Mouse (Mus musculus): ENCODE results near the gene Peli2. TPM values are rescaled to one million over a fixed set of nuclear protein-coding genes. Genes with fewer than 3 reads are reported as not detected.

Gene Peli2
- polyA plus RNA-seq, 1 experiment, result 9.0 TPM

DNA sequence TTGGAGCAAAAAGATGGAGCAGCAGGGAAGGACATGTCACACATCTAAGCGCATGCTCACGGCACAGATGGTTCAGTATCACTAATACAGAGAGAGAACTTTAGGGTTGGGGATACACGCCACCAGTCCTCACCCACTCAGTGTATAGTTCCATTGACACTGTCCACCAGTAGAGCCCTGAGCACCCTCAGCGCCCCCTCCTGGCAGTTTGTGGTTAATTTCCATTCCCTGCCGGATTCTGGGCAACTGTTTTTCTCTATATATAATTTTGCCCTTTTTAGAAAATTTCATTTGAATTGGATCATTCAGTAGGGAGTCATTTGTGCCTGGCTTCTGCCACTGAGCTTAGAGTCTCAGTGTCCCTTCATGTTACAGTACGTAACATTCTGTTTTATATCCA is 27.1 kb downstream of the Peli2 start:
- TF ChIP-seq POLR2A (IDR thresholded peaks at IDR 0.05; ENCODE audit: low read depth, low read length), result no peak
- no peak for TF ChIP-seq CTCF (IDR thresholded peaks at IDR 0.05; ENCODE audit: borderline replicate concordance, insufficient read depth, low read length)
- no peak overlapping the region for H3K4me3 ChIP-seq (ENCODE audit: insufficient read depth, low read length)

DNA sequence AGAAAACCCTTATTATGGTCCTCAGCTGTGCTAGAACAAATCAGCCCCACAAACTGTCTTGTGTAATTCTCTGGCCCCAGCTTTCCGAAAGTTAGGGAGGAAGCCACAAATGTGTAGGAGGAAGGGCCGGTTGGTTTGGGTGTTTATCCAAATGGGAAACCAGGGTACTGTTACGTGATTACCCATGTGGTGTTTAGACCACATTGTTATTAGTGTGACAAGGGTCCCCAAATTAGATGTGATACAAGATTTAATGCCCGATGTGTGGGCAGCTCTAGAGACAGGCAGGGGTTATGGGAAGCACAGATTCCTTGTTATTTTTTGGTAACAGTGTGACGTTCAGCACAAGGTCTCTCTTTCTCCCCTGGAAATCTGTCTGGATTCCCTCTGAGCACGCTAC is 28.0 kb downstream of the Peli2 start:
- no peak for TF ChIP-seq CTCF (IDR thresholded peaks at IDR 0.05; ENCODE audit: borderline replicate concordance, insufficient read depth, low read length)
- no peak for TF ChIP-seq POLR2A (IDR thresholded peaks at IDR 0.05; ENCODE audit: low read depth, low read length)
- no peak overlapping the region for H3K27ac ChIP-seq (ENCODE audit: insufficient read depth, low read length)
- no peak overlapping the region for H3K4me3 ChIP-seq (ENCODE audit: insufficient read depth, low read length)
- H3K4me1 ChIP-seq (ENCODE audit: control insufficient read depth, insufficient read depth, low read length), result no peaks in the 10 kb centered on the region

More for the DNA sequence above, 27.1 kb downstream of the Peli2 start:
- H3K27ac ChIP-seq (ENCODE audit: insufficient read depth, low read length), result no peak overlapping the region
- H3K4me1 ChIP-seq (ENCODE audit: control insufficient read depth, insufficient read depth, low read length), result no peaks in the 10 kb centered on the region

DNA sequence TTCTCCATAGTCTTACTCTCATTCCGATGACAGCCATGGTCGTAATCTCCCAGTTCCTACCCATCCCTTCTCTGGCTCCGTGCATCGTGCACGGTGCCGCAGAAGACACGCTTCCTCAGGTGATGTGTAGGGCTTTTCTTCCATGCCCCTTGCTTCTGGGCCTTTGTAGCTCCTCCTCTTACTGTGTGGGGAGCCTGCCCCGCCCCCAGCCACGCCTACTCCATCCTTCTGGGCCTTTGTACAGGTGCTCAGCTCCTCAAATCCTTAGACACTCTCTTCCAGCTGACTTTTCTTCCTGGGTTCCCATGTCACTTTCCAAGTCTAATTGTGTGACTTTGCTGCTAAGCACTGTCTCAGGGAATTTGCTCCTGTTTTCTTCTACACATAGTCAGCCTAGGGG is 28.7 kb downstream of the Peli2 start:
- TF ChIP-seq CTCF (IDR thresholded peaks at IDR 0.05; ENCODE audit: borderline replicate concordance, insufficient read depth, low read length), result no peak
- no peaks in the 10 kb centered on the region for H3K4me1 ChIP-seq (ENCODE audit: control insufficient read depth, insufficient read depth, low read length)
- H3K27ac ChIP-seq (ENCODE audit: insufficient read depth, low read length), result no peak overlapping the region
- H3K4me3 ChIP-seq (ENCODE audit: insufficient read depth, low read length), result no peak overlapping the region

DNA sequence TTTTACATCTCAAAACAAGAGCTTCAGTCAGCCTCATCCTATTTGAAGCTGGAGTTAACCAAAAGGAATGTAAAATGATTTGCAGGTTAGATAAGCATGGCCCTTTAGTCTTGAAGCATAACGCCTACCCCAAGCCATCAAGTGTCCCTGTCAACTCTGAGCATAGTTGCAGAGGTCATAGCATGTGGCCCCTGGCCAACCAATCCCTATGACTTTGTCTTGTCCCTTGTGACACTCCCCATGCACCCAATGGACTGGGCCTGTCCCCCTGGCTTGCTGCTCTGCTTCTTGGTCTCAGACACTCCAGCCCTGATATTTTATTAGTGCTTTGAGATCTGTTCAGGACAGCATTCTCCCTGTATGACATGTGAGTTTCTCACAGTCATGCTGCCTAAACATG is 30.3 kb downstream of the Peli2 start:
- Histone ChIP-seq H3K27ac (ENCODE audit: insufficient read depth, low read length) (no peak overlapping the region), H3K4me3 (ENCODE audit: insufficient read depth, low read length) (no peak overlapping the region), H3K4me1 (ENCODE audit: control insufficient read depth, insufficient read depth, low read length) (no peaks in the 10 kb centered on the region)
- no peak for TF ChIP-seq POLR2A (IDR thresholded peaks at IDR 0.05; ENCODE audit: low read depth, low read length)
- TF ChIP-seq CTCF (IDR thresholded peaks at IDR 0.05; ENCODE audit: borderline replicate concordance, insufficient read depth, low read length), result no peak

DNA sequence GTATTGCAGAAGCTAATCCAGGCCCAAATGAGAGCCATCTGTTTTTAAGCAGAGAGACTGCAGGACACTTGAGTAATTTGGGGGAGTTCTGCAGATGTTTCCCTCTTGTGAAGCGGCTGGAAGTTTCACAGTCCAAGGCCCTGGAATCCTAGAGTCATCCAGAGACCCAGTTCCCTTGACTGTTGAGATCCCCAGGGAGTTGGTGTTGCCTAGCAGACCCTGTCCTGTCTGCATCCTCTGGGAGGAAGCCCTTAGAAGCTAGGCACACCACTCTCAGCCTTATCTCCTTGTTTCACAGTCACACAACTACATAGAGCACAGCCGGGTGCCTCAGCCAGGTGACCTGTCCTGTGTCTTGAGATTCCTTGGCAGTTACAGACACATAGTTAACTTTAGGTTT is 30.9 kb downstream of the Peli2 start:
- Histone ChIP-seq H3K4me1 (ENCODE audit: control insufficient read depth, insufficient read depth, low read length) (no peaks in the 10 kb centered on the region), H3K4me3 (ENCODE audit: insufficient read depth, low read length) (no peak overlapping the region), H3K27ac (ENCODE audit: insufficient read depth, low read length) (no peak overlapping the region)
- no peak for TF ChIP-seq POLR2A (IDR thresholded peaks at IDR 0.05; ENCODE audit: low read depth, low read length)
- TF ChIP-seq CTCF (IDR thresholded peaks at IDR 0.05; ENCODE audit: borderline replicate concordance, insufficient read depth, low read length), result no peak

DNA sequence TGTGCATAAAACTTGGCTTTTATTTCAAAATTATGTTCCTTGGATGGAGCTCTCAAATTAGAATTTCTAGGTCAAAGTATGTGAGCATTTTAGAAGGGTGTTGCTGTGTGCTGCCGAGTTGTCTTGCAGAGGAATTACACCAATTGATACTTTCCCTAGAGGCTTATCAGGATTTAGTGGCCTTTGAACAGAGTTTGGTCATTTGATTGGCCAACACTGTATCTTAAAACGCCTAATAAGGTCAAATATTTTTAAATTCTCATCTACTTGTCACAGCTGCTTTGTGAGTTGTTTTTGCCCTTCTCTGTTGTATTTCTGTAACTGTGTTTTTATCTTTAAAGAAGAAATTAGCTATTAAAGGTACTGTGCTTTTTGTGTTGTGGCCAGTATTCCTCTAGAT is 32.4 kb downstream of the Peli2 start:
- no peak for TF ChIP-seq CTCF (IDR thresholded peaks at IDR 0.05; ENCODE audit: borderline replicate concordance, insufficient read depth, low read length)
- TF ChIP-seq POLR2A (IDR thresholded peaks at IDR 0.05; ENCODE audit: low read depth, low read length), result no peak
- Histone ChIP-seq H3K4me3 (ENCODE audit: insufficient read depth, low read length) (no peak overlapping the region), H3K4me1 (ENCODE audit: control insufficient read depth, insufficient read depth, low read length) (no peaks in the 10 kb centered on the region), H3K27ac (ENCODE audit: insufficient read depth, low read length) (no peak overlapping the region)

DNA sequence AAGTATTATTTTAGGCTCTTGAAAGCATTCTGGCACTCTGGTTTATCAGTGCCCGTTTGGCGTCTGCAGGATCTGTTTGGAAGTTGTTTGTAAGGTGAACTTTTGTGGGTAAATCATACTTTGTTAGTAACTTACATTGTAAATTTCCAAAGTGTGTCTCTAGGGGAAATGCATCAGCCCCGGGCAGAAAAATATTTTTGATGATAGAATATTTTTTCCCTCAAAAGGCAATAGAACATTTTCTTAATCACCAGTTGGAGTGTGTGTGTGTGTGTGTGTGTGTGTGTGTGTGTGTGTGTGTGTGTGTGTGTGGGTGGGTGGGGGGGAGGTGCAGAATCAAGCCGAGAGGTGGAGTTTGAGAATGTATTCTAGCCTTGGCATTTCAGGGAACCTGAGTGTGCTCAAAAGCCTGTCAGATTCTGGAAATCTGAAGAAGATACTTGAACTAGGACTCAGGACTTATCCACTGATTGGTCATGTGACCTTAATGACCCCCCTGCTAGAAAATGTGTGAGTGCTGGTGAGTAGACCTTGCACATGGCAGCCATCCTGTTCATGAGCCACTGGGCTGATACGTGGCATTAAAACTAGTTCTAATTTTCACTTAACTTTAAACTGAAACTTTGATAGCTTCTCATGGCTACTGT is 33.4 kb downstream of the Peli2 start:
- no peak overlapping the region for H3K4me3 ChIP-seq (ENCODE audit: insufficient read depth, low read length)
- no peak for TF ChIP-seq POLR2A (IDR thresholded peaks at IDR 0.05; ENCODE audit: low read depth, low read length)
- H3K4me1 ChIP-seq (ENCODE audit: control insufficient read depth, insufficient read depth, low read length), result no peaks in the 10 kb centered on the region
- H3K27ac ChIP-seq (ENCODE audit: insufficient read depth, low read length), result no peak overlapping the region; the same call in 1 of the 2 replicates

DNA sequence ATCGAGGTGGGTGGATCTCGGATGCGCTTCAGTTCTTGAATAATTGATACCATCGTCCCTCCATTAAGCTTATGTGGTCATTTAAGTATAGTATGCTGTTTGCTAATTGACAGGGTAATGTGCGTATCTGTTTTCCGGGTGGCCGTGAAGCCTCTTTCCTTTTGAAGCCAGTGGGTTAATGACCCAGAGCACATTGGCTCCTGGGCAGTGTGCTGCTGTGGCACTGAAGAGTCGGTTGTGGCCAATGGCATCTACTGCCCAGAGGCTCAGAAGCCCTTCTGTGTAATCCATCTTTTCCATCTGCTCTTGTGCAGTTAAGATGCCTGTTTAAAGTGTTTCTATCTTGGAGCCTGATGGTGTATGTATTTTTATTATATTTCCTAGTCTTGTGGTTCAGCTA is 34.0 kb downstream of the Peli2 start:
- H3K27ac ChIP-seq (ENCODE audit: insufficient read depth, low read length), result no peak overlapping the region
- H3K4me3 ChIP-seq (ENCODE audit: insufficient read depth, low read length), result no peak overlapping the region
- TF ChIP-seq CTCF (IDR thresholded peaks at IDR 0.05; ENCODE audit: borderline replicate concordance, insufficient read depth, low read length) (no peak), POLR2A (IDR thresholded peaks at IDR 0.05; ENCODE audit: low read depth, low read length) (no peak)
- H3K4me1 ChIP-seq (ENCODE audit: control insufficient read depth, insufficient read depth, low read length), result no peaks in the 10 kb centered on the region

DNA sequence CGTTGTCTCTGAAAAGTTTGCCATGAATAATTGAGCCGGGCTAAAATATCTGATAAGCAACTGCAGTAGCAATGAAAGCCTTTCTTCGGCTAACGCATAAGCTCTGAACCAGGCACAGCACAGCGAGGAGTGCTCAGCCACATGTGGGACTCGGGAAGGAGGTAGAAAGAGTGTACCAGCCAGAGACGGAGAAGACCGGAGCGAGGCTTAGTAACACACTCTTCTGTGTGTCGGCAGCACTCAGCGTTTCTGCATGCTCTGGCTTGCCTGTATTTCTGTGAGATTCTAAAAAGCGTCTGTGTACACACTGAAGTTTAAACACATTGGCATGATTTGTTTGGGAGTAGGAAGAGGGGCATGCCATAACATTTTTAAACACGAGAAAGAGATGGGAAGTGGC is 34.5 kb downstream of the Peli2 start:
- no peak overlapping the region for H3K27ac ChIP-seq (ENCODE audit: insufficient read depth, low read length)
- H3K4me3 ChIP-seq (ENCODE audit: insufficient read depth, low read length), result no peak overlapping the region
- TF ChIP-seq CTCF (IDR thresholded peaks at IDR 0.05; ENCODE audit: borderline replicate concordance, insufficient read depth, low read length) (no peak), POLR2A (IDR thresholded peaks at IDR 0.05; ENCODE audit: low read depth, low read length) (no peak)
- no peaks in the 10 kb centered on the region for H3K4me1 ChIP-seq (ENCODE audit: control insufficient read depth, insufficient read depth, low read length)

DNA sequence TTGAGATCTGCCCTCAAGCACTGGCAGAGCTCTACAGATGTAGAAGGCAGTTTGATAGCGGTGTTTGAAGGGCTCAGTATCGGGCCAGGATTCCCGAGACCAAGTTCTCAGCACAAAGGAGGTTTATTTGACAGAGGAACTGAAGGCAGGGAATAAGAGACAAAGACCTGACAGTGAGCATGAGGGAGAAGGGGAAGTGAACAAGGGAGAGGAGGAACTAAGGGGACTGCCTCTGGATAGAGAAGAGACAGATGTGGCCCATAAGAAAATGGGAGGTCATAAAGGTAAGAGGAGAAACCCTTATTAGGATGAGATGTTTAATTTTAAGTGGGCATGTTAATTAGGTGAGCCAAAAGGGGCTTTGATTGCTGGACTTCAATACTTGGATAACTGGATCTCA is 36.5 kb downstream of the Peli2 start:
- no peak for TF ChIP-seq POLR2A (IDR thresholded peaks at IDR 0.05; ENCODE audit: low read depth, low read length)
- no peak for TF ChIP-seq CTCF (IDR thresholded peaks at IDR 0.05; ENCODE audit: borderline replicate concordance, insufficient read depth, low read length)
- no peak overlapping the region for H3K27ac ChIP-seq (ENCODE audit: insufficient read depth, low read length)
- no peaks in the 10 kb centered on the region for H3K4me1 ChIP-seq (ENCODE audit: control insufficient read depth, insufficient read depth, low read length)
- H3K4me3 ChIP-seq (ENCODE audit: insufficient read depth, low read length), result no peak overlapping the region

DNA sequence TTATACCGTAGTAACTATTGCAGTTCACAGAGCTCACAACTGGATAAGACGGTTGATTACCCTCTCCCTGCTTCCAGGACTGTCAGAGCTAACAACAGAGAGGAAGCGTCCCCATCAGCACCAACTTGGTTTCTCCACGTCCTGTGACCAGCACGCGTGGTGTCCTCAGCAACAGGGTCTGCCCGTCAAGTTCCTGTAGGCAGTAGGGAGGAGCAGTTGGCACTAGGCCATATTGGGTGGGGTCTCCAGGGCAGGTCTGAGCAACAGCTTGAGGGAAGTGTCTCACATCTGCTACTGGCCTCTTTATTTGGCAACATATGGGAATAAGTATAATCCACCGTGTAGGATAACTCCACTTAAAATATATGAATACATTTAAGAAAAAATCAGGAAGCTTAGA is 37.2 kb downstream of the Peli2 start:
- Histone ChIP-seq H3K4me1 (ENCODE audit: control insufficient read depth, insufficient read depth, low read length) (no peaks in the 10 kb centered on the region), H3K4me3 (ENCODE audit: insufficient read depth, low read length) (no peak overlapping the region), H3K27ac (ENCODE audit: insufficient read depth, low read length) (no peak overlapping the region)
- no peak for TF ChIP-seq CTCF (IDR thresholded peaks at IDR 0.05; ENCODE audit: borderline replicate concordance, insufficient read depth, low read length)
- no peak for TF ChIP-seq POLR2A (IDR thresholded peaks at IDR 0.05; ENCODE audit: low read depth, low read length)
